8 mouse cellular contexts compared by ENCODE assay signal in genomic region chr7:27384731-27385130, GRCm38 (mm10). TPM values are rescaled to one million over a fixed set of nuclear protein-coding genes. Genes with fewer than 3 reads are reported as not detected.
DNase-seq lines count a peak whose midpoint lies in the region; ATAC-seq and TF ChIP-seq lines count a peak whose summit lies in the region.

No protein-coding gene starts in this region.

- TF ChIP-seq POLR2A in bone marrow macrophage, adult 2 months (IDR thresholded peaks at IDR 0.05; ENCODE audit: borderline replicate concordance, low read depth, low read length): no peak

- no peak overlapping the region for H3K27ac ChIP-seq in hindbrain, embryonic 11.5 days (ENCODE audit: low read depth, low read length)
- no peak overlapping the region for H3K27ac ChIP-seq in hindbrain, embryonic 14.5 days
- H3K27ac ChIP-seq in bone marrow macrophage, adult 2 months (ENCODE audit: insufficient read depth, low read depth, low read length): no peak overlapping the region
- H3K27ac ChIP-seq in heart, postnatal 0 days (ENCODE audit: low read depth): no peak overlapping the region
- no peak overlapping the region for H3K27ac ChIP-seq in liver, embryonic 11.5 days (ENCODE audit: low read depth, low read length)

- no peaks in the 10 kb centered on the region for H3K9me3 ChIP-seq in hindbrain, embryonic 11.5 days (ENCODE audit: control insufficient read depth, low read length)
- no peaks in the 10 kb centered on the region for H3K9me3 ChIP-seq in hindbrain, embryonic 14.5 days (ENCODE audit: control insufficient read depth, low read length)
- H3K9me3 ChIP-seq in heart, postnatal 0 days (replicated peaks; ENCODE audit: control insufficient read depth, low read length): no peaks in the 10 kb centered on the region
- H3K9me3 ChIP-seq in liver, embryonic 11.5 days (ENCODE audit: control insufficient read depth, low read length): no peaks in the 10 kb centered on the region

- no peak overlapping the region for H3K4me3 ChIP-seq in hindbrain, embryonic 11.5 days (ENCODE audit: low read depth, low read length)
- no peak overlapping the region for H3K4me3 ChIP-seq in hindbrain, embryonic 14.5 days (replicated peaks; ENCODE audit: low read length)
- H3K4me3 ChIP-seq in bone marrow macrophage, adult 2 months (ENCODE audit: insufficient read depth, low read length): no peak overlapping the region
- no peak overlapping the region for H3K4me3 ChIP-seq in heart, postnatal 0 days (ENCODE audit: low read depth, low read length)
- H3K4me3 ChIP-seq in liver, embryonic 11.5 days (ENCODE audit: low read depth, low read length): no peak overlapping the region

- no peak for ATAC-seq in hindbrain, embryonic 11.5 days (ENCODE audit: low FRiP score)
- no peak; the same call in 1 of the 2 replicates for ATAC-seq in hindbrain, embryonic 14.5 days (ENCODE audit: low FRiP score)
- 0 out of 2 replicates have a peak, but pooled peaks have one; percentile 41 for ATAC-seq in heart, postnatal 0 days (ENCODE audit: insufficient read depth, low read depth)
- 0 out of 2 replicates have a peak, but pooled peaks have one; percentile 34 for ATAC-seq in liver, embryonic 11.5 days (replicated peaks; ENCODE audit: low FRiP score)

- DNase-seq in hindbrain, embryonic 11.5 days (ENCODE audit: low spot score): peak; percentile 81
- no peak for DNase-seq in hindbrain, embryonic 14.5 days (ENCODE audit: low spot score)
- DNase-seq in CD8-positive naive resting alpha-beta T cell, adult 2 months (ENCODE audit: low read depth in 2 of 2, low spot score in 2 of 2): peak; percentile 51 to 59
- DNase-seq in heart, postnatal 0 days (ENCODE audit: low spot score): no peak
- no peak for DNase-seq in liver, embryonic 11.5 days (ENCODE audit: low spot score)
- DNase-seq in spleen, adult 12 weeks (ENCODE audit: low spot score): peak; percentile 47
- DNase-seq in left cerebral cortex, adult 9 months (ENCODE audit: low spot score in 2 of 2): no peak

- no peak for TF ChIP-seq EP300 in heart, postnatal 0 days (IDR thresholded peaks at IDR 0.05; ENCODE audit: low read depth)

- H3K4me1 ChIP-seq in hindbrain, embryonic 11.5 days (replicated peaks; ENCODE audit: control insufficient read depth, insufficient read depth, low read length): no peaks in the 10 kb centered on the region
- no peaks in the 10 kb centered on the region for H3K4me1 ChIP-seq in hindbrain, embryonic 14.5 days (replicated peaks; ENCODE audit: control insufficient read depth, insufficient read depth, low read length)
- peaks cover 13% of the 10 kb centered on the region for H3K4me1 ChIP-seq in bone marrow macrophage, adult 2 months (ENCODE audit: control insufficient read depth, insufficient read depth, low read length)
- no peaks in the 10 kb centered on the region for H3K4me1 ChIP-seq in heart, postnatal 0 days (ENCODE audit: control insufficient read depth, insufficient read depth)
- no peaks in the 10 kb centered on the region for H3K4me1 ChIP-seq in liver, embryonic 11.5 days (replicated peaks; ENCODE audit: control insufficient read depth, insufficient read depth, low read length)

- peak; percentile 88 for TF ChIP-seq CTCF in bone marrow macrophage, adult 2 months (IDR thresholded peaks at IDR 0.05; ENCODE audit: low read depth, low read length)
- TF ChIP-seq CTCF in heart, postnatal 0 days (IDR thresholded peaks at IDR 0.05; ENCODE audit: low read depth): peak; percentile 62

- H3K4me2 ChIP-seq in hindbrain, embryonic 11.5 days (replicated peaks; ENCODE audit: low read depth, low read length): no peak overlapping the region
- H3K4me2 ChIP-seq in hindbrain, embryonic 14.5 days (replicated peaks): no peak overlapping the region
- no peak overlapping the region for H3K4me2 ChIP-seq in heart, postnatal 0 days (ENCODE audit: low read depth, low read length)
- H3K4me2 ChIP-seq in liver, embryonic 11.5 days: no peak overlapping the region

- H3K9ac ChIP-seq in hindbrain, embryonic 11.5 days (ENCODE audit: low read depth, low read length): no peak overlapping the region
- no peak overlapping the region for H3K9ac ChIP-seq in hindbrain, embryonic 14.5 days
- no peak overlapping the region for H3K9ac ChIP-seq in heart, postnatal 0 days (replicated peaks; ENCODE audit: low read depth, low read length)
- H3K9ac ChIP-seq in liver, embryonic 11.5 days (ENCODE audit: low read depth, low read length): no peak overlapping the region

- H3K36me3 ChIP-seq in hindbrain, embryonic 11.5 days (ENCODE audit: control insufficient read depth, insufficient read depth, low read length): no peaks in the 10 kb centered on the region
- no peaks in the 10 kb centered on the region for H3K36me3 ChIP-seq in hindbrain, embryonic 14.5 days (replicated peaks; ENCODE audit: control insufficient read depth, insufficient read depth)
- no peaks in the 10 kb centered on the region for H3K36me3 ChIP-seq in heart, postnatal 0 days (replicated peaks; ENCODE audit: control insufficient read depth, insufficient read depth, low read length)
- H3K36me3 ChIP-seq in liver, embryonic 11.5 days (ENCODE audit: control insufficient read depth, insufficient read depth, low read length): no peaks in the 10 kb centered on the region

- H3K27me3 ChIP-seq in hindbrain, embryonic 11.5 days (ENCODE audit: control insufficient read depth, insufficient read depth, low read length): no peaks in the 10 kb centered on the region
- peaks cover 4% of the 10 kb centered on the region; the same call in 1 of the 2 replicates for H3K27me3 ChIP-seq in hindbrain, embryonic 14.5 days (ENCODE audit: control insufficient read depth, insufficient read depth, low read length)
- H3K27me3 ChIP-seq in heart, postnatal 0 days (ENCODE audit: control insufficient read depth, insufficient read depth, low read length): no peaks in the 10 kb centered on the region
- peaks cover 2% of the 10 kb centered on the region; the same call in 1 of the 2 replicates for H3K27me3 ChIP-seq in liver, embryonic 11.5 days (replicated peaks; ENCODE audit: control insufficient read depth, insufficient read depth, low read length)

- 33% methylated on average over 4 of the region's 4 CpGs for WGBS in hindbrain, embryonic 11.5 days
- 39% methylated on average over 4 of the region's 4 CpGs for WGBS in hindbrain, embryonic 14.5 days
- WGBS in heart, postnatal 0 days: 36% methylated on average over 4 of the region's 4 CpGs
- 42% methylated on average over 4 of the region's 4 CpGs for WGBS in liver, embryonic 11.5 days

RNA-seq across cellular contexts. Expression of gene Gm20479, which starts 27.5 kb away (rescaled TPM):
- polyA plus RNA-seq in hindbrain, embryonic 11.5 days (2014; fragmentation: Nextera tagmentation; extraction: Ambion mirVana): 0.33 and 0.57 TPM in 2 replicates
- not detected in 2 replicates for polyA plus RNA-seq in hindbrain, embryonic 14.5 days (2014; fragmentation: Nextera tagmentation; extraction: Ambion mirVana)
- 10.4 TPM in 1 of 2 replicates, not detected in the other for polyA plus RNA-seq in bone marrow macrophage, adult 2 months (2012; ENCODE audit: insufficient read depth, insufficient read length, missing spikeins)
- 2.0 TPM in 1 of 2 replicates, not detected in the other for total RNA-seq in heart, postnatal 0 days (2014; rRNA removed; ENCODE audit: low replicate concordance)
- polyA plus RNA-seq in heart, postnatal 0 days (2015; fragmentation: Nextera tagmentation; extraction: Ambion mirVana): 0.46 TPM in 1 of 2 replicates, not detected in the other
- 0.43 and 1.2 TPM in 2 replicates for polyA plus RNA-seq in liver, embryonic 11.5 days (2014; fragmentation: Nextera tagmentation; extraction: Ambion mirVana)

RNA-seq across cellular contexts. Expression of gene Shkbp1, which starts 28.9 kb away (rescaled TPM):
- 51.5 and 56.7 TPM in 2 replicates for polyA plus RNA-seq in hindbrain, embryonic 11.5 days (2014; fragmentation: Nextera tagmentation; extraction: Ambion mirVana)
- 30.6 and 34.6 TPM in 2 replicates for polyA plus RNA-seq in hindbrain, embryonic 14.5 days (2014; fragmentation: Nextera tagmentation; extraction: Ambion mirVana)
- polyA plus RNA-seq in bone marrow macrophage, adult 2 months (2012; ENCODE audit: insufficient read depth, insufficient read length, missing spikeins): 51.0 and 60.8 TPM in 2 replicates
- 16.7 and 21.0 TPM in 2 replicates for total RNA-seq in heart, postnatal 0 days (2014; rRNA removed; ENCODE audit: low replicate concordance)
- 14.2 and 18.3 TPM in 2 replicates for polyA plus RNA-seq in heart, postnatal 0 days (2015; fragmentation: Nextera tagmentation; extraction: Ambion mirVana)
- 46.8 and 49.6 TPM in 2 replicates for polyA plus RNA-seq in liver, embryonic 11.5 days (2014; fragmentation: Nextera tagmentation; extraction: Ambion mirVana)

RNA-seq across cellular contexts. Expression of gene Ltbp4, which starts 47.2 kb away (rescaled TPM):
- 2.4 and 3.9 TPM in 2 replicates for polyA plus RNA-seq in hindbrain, embryonic 11.5 days (2014; fragmentation: Nextera tagmentation; extraction: Ambion mirVana)
- 10.4 TPM in 2 replicates for polyA plus RNA-seq in hindbrain, embryonic 14.5 days (2014; fragmentation: Nextera tagmentation; extraction: Ambion mirVana)
- polyA plus RNA-seq in bone marrow macrophage, adult 2 months (2012; ENCODE audit: insufficient read depth, insufficient read length, missing spikeins): 0.84 TPM in 1 of 2 replicates, not detected in the other
- total RNA-seq in heart, postnatal 0 days (2014; rRNA removed; ENCODE audit: low replicate concordance): 150 TPM in 2 replicates
- polyA plus RNA-seq in heart, postnatal 0 days (2015; fragmentation: Nextera tagmentation; extraction: Ambion mirVana): 56.9 and 61.7 TPM in 2 replicates
- polyA plus RNA-seq in liver, embryonic 11.5 days (2014; fragmentation: Nextera tagmentation; extraction: Ambion mirVana): 7.1 and 10.2 TPM in 2 replicates

Comparison
In these comparisons a context has a peak if more than half of its experiments do, and no peak if none do; other contexts are left out.
1. DNase-seq: peak in hindbrain, embryonic 11.5 days (single experiment), CD8-positive naive resting alpha-beta T cell, adult 2 months (2 of 2) and spleen, adult 12 weeks (single experiment); none in hindbrain, embryonic 14.5 days (single experiment), heart, postnatal 0 days (single experiment), liver, embryonic 11.5 days (single experiment) and left cerebral cortex, adult 9 months (0 of 2).
2. ATAC-seq: peak in heart, postnatal 0 days (single experiment) and liver, embryonic 11.5 days (single experiment); none in hindbrain, embryonic 11.5 days (single experiment) and hindbrain, embryonic 14.5 days (single experiment).